Mouse (Mus musculus): ENCODE data around the gene Exoc6.
"Not testable (repeated sequence)": the region's sequence is repeated elsewhere in the genome, so short reads cannot be mapped to it uniquely, and the experiment has no call there.

The Exoc6 gene

DNA sequence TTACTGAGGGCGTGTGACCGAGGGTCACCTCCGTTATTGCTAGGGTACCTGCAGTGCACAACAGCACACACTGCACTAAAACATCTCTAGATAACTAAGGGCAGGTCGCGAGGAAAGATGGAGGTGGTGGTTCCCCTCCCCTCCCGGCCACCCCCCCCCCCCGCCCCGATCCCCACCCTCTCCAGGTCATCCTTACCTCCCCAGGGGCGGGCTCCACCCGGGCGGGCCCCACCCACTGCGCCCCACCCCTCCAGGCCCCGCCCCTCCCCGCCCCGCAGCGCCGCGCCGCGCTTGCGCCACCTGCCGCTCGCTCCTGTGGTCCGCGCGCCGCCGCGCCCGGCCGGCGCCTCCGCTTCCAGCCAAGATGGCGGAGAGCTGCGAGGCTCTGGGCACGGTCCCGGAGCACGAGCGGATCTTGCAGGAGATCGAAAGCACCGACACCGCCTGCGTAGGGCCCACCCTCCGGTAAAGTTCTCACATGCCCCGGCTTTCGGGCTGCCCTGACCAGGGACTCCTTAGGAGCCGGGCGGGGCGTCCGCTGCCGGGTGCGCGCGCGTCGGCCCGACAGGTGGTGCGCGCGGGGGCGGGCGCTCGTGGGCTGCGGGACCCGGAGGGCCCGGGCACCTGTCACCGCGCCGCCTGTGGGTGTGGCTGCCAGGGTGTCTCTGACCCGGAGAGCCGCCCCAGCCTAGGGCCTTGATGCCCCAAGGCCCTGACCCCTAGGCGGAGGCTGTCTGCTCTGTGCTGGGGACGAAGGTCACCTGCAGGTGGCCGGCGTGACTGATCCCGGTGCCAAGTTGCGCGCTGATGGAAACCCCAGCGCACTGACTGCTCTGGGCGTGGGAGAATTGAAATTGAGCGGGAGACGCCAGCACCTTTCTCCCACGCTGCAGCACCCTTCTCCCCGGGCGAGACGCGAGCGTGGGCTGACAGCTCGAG, at the start of gene Exoc6:
Gene Exoc6, plus strand, starts transcription at position 318 of the 939 bp plus-strand sequence.
- DNase-seq, result peak; percentile 82 to 85

DNA sequence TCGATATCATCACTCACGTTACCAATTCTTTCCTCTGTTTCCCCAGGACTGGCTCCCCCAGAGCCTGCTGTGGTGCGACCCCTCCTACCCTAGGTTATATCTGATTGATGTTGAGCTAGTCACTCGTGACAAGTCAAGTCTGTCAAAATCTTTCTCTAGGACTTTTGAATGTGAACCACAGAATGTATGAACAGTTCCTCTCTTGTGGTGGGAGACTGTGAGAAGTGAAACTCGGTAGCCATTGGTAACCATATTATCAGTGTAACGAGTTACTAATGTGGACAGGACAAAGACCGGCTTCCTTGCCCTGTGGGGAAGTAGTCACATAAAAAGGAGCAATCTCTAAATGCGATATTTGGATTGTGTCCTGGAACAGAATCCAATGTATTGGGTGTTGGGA, 47.2 kb upstream of the Exoc6 start:
- no peak for DNase-seq

DNA sequence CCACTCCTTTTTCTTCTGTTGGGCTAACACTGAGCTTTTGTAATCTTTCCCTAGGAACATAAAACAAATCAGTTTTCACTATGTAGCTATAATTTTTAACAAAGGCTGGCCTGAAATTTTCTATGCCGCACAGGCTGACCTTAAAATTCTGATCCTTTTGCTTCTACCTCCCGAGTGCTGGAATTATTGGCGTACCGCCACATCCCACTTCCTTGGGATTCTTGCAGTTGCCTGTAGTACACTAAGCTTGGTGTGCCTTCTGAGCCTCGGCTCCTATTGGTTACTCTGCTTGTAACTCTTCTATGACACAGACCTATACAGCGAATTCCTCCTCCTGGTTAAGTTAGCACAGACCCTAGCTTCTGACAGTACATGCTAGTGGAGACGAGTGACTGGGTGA, 44.2 kb upstream of the Exoc6 start:
- DNase-seq, result no peak

DNA sequence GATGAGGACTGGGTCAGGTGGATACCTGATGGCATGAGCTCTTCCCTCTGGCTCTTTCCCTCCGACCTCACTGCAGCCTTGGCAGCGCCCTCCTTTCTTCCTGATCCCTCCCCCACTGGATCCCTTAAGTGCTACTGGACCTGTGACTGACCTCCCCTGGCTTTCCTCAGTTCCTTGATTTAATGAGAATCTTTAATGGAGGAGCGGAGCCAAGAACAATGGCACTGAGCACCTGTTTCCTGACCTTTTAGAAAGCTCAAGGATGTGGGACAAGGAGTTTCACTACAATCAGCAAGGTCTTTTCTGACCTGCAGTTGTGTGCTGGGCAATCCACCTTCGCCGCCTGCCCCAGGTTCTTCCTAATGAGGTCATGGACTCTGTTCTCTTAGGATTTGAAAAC, 43.6 kb upstream of the Exoc6 start:
- DNase-seq, result no peak

DNA sequence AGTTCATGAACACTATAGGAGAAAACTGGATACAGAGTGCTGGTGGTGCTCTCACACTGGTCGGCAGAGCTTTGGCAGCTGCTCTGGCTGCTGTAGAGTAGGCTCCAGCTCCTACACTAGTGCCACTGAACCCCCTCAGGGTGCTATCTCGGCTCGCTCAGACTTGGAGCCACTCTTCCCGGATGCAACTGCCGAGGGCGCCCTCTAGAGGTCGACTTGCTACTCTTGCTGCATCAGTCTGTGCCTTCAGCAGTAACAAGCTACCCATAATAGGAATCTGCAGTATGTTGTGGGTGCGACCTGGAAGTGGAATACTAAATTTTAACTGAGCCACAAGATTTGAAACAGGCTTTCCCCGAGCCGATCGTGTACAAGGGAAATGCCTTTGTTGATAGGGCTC, 40.5 kb upstream of the Exoc6 start:
- peak; percentile 20 to 31 for DNase-seq

DNA sequence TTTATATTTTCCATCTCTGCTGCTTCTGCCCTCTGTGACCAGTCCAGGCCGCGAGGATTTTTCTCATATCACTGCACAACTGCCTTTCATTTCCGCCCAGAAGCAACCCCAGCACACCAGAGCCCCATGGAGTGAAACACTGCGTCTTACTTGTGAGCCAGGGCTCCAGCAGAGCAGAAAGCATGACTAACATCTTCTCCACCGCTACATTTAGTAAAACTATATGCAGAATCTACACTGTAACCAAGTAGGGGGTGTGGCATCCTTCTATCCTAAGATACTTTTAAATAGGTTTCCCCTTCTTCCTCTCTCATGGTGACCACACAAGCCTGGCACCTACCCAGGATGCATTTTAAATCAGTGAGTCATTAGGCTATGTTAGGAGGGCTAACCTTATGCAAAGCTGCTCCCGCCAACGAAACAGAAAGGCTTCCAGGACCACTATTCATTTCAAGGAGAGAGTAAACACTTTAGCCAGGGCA, 35.4 kb upstream of the Exoc6 start:
- DNase-seq, result no peak

DNA sequence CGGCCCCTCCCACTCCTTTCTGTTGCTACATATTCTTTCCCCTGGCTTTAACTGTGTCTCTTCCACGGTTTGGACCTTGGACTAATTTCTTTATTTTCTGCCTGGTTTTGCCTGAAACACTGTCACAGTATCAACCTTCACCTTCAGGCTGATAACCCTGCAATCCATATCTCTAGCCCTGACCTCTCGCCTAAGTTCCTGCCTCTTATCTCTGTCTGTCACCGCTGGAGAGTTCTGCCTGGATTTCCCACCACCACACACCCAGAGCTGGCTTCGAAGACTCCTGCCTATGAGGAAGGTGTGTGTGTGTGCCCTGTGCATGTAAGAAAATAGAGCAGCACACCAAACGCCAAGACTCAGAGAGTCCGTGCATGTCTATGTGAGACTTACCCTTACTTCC, 32.8 kb upstream of the Exoc6 start:
- DNase-seq, result no peak

DNA sequence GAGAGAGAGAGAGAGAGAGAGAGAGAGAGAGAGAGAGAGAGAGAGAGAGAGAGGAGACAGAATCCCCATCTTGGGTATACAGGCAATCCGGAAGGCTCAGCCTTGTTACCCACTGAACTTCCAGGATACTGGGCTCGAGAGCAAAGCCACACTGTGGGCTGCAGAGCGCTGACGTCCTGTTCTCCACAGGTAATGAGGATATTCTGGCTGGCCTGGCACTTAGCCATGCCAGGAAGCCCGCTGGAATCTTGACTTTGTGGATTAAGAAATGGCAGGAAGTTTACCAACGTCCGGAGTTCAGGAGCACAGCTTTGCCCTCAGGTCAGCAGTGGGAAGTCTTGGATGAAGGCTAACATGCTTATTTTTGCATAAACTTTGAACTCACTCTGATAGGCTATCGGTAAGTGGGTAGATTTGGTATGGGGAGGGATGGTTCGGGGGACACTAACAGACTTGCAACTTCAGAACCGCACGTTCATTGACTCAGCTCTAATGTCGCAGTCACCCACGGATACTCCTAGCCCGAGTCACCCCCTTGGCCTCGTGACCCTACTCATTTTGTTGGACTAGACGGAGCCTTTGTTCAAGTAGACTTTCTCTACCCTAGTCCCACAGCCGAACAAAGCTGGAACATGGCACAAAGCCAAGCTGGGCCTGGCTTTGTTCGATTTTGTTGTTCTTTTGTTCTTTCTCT, 29.3 kb upstream of the Exoc6 start:
- DNase-seq, result no peak

DNA sequence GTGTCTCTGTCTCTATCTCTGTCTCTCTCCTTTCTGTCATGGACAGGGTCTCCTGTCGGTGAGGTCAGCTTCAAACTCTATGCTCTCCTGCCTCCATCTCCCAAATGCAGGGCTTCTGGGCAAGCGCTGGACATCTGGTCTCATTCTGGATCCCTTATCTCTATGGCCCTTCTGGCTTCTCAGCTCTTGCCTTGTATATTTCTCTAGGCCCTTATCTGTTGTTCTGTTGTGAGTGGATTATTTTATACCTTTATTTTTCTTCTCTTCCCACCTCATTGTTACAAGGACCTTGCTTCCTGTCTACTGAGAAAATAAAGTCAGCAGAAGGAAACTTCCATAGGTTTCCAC, 28.8 kb upstream of the Exoc6 start:
- no peak for DNase-seq

DNA sequence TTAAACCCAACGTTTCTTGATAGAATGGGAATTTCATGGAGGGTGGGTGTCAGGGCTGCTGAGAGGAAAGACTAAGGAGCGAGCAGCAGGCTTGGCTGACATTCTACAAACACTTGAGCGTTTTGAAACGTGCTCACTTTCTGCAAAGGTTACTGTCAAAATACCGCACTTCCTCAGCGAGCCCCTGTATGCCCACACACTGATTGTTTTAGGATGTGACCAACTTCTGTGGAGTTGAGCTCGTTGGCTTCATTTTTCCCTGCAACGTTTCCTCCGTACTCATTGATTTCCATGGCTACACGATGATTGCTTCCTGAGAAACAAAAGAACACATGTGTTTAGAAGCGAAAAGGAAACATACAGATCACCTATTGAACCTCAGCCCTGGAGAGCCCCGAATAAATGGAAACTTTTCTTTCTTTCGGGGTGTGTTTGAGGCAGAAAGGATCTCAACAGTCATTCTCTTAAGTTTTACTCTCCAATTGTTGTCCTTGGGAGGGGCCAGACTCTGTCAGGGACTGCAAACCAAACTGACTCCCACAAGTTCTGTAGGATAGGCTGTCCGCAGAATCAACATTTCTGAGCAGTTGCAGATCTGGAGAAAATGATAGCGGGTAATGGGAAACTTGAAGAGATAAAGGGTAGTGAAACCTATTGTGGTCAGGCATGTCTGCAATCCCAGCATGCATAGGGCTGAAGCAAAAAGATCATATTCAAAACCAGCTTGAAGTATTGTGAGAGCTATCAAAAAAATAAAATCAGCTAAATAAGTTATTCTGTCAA, 26.7 kb upstream of the Exoc6 start:
- no peak for DNase-seq

DNA sequence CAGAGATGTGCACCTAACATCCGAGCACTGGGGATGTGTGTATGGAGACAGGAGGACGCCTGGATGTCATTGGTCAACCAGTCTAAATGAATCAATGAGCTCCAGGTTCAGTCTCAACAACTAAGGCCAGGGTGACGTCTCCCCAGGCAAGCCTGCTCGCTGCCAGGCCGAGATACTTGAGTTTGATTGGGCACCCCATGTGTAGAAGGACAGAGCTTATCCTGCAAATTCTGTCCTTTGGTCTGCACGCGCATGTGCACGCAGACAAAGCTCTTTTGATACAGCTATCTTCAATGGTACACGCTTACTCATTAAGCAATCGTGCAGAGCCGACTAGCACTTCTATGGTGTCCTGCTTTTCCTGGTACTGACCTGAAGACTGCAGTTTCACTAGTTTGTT, 24.3 kb upstream of the Exoc6 start:
- no peak for DNase-seq

DNA sequence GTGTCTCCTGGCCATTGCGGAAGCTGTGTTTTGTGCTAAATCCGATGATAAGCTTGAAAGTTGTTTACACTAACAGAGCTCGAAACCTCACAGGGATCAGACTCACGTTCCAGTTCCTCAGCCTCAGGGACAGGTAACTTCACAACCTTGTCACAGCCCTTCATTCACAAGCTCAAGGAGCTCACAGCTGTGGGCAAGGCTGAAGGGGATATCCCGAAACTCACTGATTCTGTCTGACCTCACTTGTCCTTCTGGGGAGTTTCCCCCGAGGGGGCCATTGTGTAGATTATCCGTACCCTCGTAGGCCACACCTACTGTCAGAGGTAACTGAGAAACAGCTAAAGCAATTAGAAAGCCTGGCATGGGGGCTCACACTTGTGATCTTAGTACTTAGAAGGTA, 23.4 kb upstream of the Exoc6 start:
- DNase-seq, result no peak

DNA sequence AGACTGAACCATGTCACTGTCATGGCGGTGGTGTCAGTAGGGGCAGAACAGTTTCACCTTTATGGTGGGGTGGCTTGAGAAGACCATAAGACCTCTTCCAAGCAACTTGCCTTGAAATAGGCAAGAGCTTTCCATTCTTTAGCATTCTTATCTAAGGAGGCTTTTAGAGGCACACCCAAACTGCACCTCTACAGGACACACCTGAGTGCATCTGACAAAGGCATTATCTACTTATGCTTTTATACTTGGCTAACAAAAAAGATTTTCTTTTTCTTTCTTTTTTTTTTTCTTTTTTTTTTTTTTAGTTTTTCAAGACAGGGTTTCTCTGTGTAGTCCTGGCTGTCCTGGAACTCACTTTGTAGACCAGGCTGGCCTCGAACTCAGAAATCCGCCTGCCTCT, 22.5 kb upstream of the Exoc6 start:
- DNase-seq, result not testable (repeated sequence)

DNA sequence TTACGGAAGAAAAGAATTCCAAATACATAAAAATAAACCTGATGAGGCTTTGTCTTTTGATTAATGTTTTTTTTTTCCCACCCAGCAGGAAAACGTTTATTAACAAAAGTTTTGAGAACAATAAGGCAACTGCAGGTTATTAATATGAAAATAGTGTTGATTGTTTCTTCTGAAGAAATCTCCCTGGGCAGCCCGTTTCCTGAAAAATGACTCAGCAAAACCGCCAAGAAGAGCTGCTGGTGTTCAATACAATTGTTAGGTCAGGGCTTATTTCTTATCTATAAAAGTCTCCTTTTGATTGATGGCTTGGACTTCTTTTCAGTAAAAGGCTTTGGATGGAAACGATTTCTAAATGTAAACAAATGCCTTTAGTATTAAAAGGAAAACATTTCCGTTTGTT, 21.6 kb upstream of the Exoc6 start:
- DNase-seq, result no peak

DNA sequence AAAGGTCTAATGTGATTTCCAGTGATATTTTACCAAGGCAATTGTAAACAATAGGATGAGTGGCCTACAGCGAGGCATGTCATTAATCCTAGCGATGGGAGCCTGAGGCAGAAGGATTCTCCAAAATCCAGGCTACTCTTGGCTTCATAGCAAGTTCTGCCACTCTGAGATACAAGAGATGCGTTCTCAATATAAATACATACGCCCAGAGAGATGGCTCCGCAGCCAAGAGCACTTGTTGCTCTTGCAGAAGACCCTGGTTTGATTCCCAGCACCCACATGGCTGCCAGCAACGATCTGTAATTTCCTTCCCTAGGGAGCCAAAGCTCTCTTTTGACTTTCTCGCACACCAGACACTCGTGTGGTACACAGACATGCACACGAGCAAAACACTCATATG, 20.9 kb upstream of the Exoc6 start:
- DNase-seq, result no peak

DNA sequence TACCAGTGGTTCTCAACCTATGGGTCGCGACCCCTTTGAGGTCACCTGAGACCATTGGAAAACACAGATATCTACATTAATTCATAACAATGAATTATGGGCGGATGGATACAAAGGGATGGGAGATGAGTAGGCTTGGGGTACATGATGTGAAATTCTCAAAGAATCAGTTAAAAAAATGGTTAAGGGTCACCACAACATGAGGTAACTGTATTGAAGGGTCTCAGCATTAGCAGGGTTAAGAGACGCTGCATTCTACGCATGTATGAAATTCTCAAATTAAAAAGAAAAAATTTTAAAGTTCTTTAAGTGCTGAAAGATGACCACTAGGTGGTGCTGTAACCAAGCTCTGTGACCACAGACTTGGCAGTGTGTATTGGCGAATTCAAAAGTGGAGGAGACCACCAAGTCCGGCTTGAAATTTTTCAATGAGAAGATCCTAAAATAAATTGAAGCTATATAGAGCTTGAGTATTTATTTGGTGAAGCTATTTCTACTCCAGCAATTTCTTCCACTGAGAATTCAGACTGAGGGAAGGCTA, 20.2 kb upstream of the Exoc6 start:
- peak; percentile 20 to 34 for DNase-seq

DNA sequence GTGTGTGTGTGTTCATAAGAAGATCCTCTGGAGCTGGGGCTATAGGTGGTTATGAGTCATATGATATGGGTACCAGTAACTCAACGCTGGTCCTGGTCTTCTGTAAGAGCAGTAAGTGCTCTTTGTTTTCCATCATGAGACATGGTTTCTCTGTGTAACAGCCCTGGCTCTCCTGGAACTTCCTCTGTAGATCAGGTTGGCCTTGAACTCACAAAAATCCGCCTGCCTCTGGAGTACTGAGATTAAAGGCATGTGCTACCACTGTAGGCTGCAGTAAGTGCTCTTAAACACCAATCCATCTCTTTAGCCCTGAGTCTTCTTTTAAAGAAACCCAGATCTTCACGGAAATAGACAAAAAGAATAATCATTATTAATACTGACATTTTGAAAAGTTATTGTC, 19.6 kb upstream of the Exoc6 start:
- DNase-seq, result no peak

DNA sequence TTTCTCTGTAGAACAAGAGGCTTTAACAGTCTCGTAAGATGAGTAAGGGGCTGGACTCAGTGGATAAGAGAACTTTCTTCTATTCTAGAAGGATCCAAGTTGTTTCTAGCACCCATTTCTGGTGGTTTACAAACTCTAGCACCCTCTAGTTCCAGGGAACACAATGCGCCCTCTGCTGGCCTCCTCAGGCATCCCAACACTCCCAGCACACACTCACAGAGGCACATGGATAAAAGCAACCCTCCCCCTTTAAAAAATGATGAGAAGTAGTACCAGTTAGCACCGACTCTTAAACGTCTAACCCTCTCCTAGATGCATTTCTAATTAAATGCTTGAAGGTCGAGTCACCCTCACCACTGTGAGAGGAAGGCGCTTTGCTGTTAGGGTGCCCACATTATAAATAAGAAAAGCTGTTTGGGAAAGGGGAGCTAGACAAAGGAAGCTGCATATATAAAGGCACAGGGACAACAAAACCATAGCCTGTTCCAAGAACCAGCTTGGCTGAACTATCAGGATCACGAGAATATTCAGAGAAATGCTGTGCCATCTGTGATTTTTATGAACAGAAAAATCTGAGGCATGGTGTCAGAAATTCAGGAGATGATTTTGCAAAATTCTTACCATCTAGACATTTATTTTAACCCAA, 18.9 kb upstream of the Exoc6 start:
- DNase-seq, result no peak

DNA sequence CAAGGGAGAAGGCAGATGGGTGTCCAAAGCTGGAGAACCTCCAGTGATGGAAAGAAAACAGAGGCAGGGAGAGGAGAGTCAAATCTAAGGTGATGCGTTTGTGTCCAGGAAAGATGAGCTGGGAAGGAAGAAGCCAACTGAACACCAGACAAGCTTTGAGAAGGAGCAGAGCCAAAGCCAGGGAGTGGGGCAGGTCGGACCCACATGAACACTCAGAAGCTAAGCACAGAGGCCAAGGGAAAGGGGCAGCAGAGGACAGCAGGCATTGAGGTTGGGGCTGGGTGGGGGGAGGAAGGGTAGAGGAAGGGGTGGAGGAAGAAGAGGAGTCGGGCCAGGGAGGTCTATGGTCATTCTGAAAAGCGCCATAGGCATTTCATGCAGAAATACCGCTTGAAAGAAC, 17.0 kb upstream of the Exoc6 start:
- DNase-seq, result no peak

DNA sequence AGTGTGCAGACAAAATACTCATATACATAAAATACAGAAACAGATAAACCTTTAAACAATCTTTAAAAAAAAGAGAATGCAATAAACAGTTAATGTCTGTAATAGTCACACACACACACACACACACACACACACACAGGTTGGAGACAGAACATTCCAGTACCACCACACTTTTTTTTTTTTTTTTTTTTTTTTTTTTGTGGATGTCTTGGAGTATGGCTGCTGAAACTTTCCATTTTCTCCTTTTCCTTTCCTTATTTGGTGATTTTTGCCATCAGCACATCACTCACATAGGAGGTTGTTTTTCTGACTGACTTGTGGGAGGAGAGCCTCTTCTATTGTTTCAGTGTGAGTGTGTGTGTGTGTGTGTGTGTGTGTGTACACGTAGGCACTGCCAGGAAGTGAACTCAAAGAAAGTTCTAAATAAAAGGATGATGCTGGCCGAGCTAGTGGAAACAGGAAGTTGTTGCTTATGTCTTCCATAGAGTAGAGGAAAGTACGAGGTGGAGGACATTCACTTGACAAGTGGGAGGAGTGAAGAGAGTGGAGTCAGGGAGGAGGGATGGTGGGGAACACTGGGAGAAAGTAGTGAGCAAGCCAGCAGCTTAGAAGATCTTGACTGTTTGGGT, 15.4 kb upstream of the Exoc6 start:
- no peak for DNase-seq

DNA sequence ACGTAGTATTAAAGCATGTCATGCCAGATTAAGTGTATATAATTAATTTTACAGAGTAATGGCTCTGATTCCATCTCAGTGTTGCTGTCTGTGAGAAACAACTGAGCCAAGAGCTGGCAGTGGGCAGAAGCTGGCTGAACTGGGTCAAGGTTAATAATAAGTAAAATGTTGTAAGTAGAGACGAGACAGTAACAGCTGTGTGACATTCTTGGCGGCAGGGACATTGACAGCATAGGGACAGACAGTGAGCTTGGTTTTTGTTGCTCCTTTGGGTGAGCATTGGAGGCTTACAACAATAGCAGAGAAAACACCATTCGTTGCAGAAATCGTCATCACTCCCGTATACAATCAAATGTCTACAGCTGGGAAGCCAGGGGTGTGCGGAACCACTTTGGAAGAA, 13.8 kb upstream of the Exoc6 start:
- DNase-seq, result no peak

DNA sequence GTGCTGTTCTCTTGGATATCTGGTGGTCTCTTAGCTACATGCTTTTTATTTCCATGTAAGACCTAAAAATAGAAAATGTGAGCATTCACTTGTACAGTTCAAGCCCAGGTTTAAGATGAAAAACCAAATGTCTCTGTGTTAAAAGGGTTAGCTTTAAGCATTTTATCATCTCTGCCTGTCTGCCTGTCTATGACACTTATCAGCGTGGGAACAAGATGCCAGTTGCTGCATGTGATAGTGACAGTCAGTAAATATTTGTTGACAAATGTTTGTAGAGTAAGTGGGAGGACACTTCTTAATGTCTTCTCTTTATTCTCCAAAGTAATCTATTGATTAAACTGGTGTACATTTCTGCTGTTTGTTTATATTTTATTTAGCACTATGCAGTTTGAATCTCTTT, 12.5 kb upstream of the Exoc6 start:
- DNase-seq, result no peak

All from cerebellum, postnatal 36 days (tissue).